Mouse (Mus musculus): ENCODE data around the gene Mybphl.

DNA sequence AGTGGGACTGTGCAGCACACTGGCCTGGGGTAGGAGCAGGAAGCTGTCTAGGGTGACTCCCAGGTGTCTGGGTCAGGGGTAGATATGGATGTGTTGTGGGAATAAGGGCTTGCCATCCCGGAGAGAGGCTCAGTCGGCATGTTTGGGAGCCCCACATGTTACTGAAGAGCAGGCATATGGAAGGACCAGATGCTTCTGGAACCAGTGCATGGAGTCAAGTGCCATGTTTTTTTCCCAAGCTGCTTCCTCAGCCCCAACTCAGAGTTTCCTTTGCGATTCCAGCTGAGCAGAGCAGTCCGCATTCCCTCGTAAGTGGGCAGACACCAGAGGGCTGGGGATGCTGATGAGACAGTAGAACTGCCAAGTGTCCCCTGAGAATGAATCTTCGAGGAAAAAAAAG is 58.3 kb downstream of the Mybphl start:
- TF ChIP-seq EP300 (IDR thresholded peaks at IDR 0.05; ENCODE audit: low read depth): no peak
- no peak for TF ChIP-seq CTCF (IDR thresholded peaks at IDR 0.05; ENCODE audit: low read depth)
